Mouse (Mus musculus) heart, adult 18-20 months (tissue): ENCODE data around the gene Gorasp2. TPM values are rescaled to one million over a fixed set of nuclear protein-coding genes. Genes with fewer than 3 reads are reported as not detected.

Experiments
- DNase-seq, 2 experiments: peaks; one replicate each; pipeline ENCODE4 v3.0.0; 2021 to 2022; ENCODE audit warnings: mixed read lengths in 1 of 2
- total RNA-seq, 2 experiments: library from RNA; stranded (reverse); gene quantifications; 2 replicates each; pipeline ENCODE4 v1.2.3; 2021

Gene Gorasp2
- total RNA-seq, 2 experiments from 2014 or later = 58.0 to 61.3 TPM

DNA sequence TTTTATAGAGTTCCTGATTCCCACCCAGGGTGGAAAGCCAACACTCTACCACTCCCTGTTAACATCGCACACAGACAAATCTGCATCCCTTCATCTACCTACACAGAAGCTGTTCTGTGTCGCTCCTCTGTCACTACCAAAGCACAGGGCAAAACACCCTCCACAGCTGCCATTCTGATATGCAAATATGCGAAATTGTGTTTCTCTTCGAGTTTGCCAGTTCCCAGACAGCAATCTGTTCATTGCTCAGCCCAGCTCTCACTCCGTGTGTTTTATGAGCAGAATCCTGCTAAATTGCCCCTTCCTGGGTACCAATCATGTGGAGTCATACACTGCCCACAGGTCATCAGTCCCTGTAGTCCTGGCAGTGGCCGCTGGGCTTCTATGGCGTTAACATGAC lies 4.3 kb upstream of the Gorasp2 start:
- no peak for DNase-seq

DNA sequence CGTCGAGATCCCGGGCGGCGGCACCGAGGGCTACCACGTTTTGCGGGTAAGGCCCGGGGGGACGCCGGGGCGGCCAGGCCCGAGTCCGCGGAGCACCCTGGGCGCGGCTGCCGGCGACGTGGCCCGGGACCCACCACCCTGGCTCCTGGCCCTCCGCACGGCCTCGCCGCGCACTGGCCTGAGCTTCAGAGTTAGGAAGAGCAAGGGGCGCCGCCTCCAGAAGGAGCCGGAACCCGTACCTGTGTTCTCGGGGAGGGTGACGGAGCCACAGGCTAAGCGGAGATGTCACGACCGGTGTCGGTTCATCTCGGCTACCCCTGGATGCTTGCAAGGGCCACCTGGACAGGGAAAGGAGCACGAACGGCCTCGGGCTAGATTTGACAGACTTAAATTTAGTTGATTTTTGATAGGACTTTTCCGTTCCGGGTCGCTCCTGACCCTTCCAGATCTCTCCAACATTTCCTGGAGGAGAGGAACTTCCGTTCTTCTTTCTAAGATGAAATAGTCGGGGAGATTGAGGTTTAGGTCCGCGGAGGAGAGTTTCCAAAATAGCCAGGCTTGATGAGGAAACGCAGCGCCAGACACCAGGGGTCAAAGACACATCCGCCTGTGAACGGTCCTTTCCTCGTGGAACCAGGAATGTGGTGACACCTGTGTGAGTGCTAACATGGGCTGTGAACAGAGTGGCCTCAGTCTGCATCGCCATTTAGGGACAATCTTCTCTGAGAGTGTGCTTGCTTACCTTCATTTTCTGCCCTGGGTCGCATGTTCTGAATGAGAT lies 529 bp downstream of the Gorasp2 start, which contains the start of gene Gm26558:
TSS of gene Gm26558 (minus strand) at position 394 of the 781 bp plus-strand sequence.
- peak in 1 of 2 experiments; percentile 57 for DNase-seq

DNA sequence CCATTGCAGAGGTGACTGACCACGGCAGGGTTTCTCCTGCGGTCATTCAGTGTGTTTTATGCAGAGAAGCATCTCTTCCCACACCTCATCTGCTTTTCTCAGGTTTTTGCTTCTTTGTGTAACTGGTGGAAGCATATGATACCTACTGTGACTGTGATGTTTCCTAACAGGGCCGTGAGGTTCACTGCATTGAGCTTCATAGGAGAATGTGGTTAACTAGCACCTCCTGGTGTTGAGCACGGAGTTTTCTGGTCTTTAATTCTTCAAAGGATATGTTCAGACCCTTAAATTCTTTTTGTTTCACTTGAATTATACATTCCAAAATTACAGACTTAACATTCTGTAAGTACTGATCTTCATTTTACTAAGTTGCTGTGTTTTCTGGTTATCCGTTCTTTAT lies 2.4 kb downstream of the Gorasp2 start:
- DNase-seq = no peak

DNA sequence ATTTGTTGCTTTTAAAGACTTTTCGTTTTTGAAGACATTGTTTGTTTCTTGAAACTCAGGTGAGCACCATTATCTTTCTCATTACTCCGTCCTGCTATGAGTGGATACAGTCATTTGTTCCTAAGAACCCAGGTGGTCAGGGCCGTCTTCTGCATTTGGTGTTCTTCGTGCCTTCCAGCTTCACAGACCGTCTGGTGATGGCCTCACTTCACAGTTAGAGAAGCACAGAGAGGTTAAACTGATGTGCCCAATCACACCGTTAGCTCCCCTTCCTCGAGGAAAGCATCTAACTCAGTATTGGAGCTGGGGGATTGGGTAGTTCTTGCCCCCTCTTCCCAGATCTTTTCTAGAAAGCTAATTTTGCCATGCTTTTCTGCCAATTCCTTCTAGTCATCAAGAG lies 5.6 kb downstream of the Gorasp2 start:
- DNase-seq = no peak

DNA sequence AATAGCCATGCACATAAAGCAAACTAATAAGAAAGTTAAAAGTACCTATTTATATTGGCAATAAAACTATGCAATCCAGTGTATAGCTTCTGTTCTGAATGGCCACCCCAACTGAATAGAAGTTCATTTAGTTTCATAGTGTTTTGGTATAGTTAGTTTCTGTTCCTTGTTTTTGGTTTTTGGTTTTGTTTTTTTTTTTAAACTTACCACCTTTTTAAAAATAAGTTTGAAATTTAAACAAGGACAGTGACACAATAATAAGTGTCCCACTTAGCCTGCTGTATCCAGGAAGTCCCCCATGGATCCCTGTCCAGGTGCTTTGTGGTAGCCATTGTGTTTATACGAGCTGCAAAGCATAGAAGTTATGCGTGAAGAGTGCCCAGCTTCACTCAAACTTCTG lies 7.9 kb downstream of the Gorasp2 start:
- DNase-seq = no peak

DNA sequence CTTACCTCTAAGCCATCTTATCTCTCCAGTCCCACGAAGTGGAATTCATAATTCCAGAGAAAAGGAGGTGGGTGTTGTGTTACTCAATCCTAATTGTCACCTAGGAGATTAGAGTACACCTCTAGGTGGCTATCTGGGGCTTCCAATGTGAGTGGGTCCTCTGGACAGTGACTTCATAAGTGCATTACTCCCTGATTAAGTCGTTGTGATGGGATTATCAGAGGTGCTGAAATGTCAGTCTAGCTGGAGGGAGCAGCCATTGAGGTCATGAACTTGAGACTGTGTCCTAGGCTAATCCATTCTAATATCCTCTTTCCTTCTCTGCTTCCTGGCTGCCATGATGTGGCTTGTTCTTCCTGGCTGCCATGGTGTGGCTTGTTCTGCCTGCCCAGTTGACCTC lies 8.5 kb downstream of the Gorasp2 start:
- no peak for DNase-seq

DNA sequence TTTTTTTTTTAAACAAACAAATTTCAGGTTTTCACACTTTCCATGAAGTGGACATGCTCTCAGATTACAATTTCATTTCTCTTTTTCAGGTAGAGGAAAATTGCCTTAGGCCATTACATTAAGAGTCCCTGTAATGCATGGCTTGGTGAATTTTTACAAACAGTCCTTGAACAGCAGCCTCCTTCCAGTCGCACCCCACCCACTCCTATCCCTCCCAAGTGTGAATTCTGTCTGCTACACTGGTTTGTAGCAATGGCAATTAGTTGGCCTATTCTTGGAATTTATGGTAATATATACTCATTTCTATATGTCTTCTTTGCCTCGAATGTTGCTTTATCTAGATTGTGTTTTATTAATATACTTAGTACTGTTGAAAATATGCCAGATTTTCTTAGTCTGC lies 11.1 kb downstream of the Gorasp2 start:
- no peak for DNase-seq

DNA sequence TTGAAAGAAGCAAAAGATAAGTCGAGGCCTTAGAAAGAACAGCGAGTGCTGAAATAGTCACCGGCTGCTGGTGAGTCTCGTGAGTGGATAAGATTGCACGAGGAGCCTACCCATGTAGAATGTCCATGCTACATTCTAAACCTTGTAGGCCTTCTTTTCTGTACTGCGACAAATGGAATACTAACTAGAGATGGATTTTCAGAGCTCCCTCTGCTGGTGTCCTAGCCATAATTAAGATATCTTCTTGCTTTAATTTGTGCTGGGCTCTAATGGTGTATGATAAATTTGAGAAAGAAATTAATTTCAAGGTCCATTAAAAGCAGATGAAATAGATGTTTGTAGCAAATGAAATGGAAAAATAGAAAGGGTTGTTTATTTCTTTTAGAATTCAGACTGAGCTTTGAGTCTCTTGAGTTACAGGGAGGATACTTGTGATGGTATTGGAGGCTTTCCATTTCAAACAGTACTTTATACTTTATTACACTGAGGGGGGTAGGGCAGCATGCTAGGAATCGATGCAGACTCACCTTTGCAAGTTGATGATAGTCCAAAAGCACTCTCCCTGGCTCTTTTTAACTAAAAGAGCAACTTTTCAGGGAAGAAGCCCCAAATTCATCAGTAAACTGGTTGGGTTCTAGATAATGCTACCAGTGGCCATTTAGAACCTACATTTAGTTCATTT lies 12.2 kb downstream of the Gorasp2 start:
- peak in 1 of 2 experiments; percentile 26 for DNase-seq

DNA sequence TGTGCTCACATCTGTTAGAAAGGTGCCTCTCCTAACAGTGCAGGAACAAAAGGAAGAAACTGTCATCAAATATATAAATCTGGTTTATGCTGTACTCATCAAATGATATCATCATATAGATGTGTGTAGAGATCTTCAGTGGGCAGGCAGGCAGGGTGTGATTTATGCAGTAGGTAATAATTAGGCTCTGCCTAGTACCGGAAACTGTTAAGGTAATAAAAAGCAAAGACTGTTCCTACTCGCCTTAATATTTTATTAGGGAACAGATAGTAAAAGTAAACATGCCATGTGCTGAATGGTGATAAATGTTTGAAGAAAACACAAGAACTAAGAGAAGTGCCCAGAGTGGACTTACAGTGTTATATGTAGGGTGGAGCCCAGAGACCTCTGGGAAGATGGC lies 20.9 kb downstream of the Gorasp2 start:
- DNase-seq = no peak

DNA sequence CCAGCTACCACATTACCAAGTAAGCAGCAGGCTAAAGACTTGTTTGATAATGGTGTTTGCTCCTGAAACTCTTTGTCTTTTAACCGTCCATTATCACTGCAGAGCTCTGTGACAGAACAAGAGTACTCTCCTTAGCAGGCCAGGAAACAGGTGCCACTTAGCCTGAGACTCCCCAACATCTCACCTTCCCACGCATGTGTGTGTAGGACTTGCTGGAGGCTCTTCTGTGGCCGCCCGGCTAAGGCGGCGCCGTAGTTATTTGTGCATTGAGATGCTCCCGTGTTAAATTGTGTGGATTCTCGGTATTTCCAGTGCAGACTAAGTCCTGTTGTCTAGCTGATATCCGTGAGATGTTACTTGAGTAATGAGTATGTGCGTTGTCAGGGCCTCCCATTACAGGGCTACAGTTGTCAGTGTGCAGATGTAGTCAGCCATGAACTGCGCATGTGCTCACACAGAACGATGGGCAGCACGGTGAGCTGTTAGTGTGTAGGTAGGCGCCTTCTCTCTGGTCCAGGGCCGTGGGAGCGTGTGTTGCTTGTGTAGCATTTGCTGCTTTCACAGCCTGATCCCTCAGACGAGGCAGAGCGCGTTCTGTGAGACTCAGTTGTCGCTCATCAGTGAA lies 27.2 kb downstream of the Gorasp2 start:
- DNase-seq = no peak

DNA sequence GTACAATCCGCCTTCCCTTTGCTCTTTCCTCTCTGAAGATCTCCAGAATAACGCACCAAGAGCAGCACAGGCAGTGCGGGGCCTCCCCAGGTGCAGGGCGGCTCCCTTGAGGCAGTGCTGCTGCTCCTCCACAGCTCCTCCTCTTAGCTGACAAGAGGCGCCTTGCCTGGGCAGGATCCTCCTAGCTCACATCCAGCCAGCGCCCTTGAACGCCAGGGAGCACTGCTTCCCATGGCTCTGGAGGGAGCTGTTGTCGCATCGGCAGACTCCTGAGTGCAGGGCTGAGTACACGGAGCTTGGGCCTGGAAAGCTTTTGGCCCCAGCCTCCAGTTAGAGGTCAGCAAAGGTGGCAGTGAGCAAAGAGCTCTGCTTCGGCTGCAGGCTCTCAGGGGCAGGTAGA lies 28.8 kb downstream of the Gorasp2 start:
- no peak for DNase-seq

DNA sequence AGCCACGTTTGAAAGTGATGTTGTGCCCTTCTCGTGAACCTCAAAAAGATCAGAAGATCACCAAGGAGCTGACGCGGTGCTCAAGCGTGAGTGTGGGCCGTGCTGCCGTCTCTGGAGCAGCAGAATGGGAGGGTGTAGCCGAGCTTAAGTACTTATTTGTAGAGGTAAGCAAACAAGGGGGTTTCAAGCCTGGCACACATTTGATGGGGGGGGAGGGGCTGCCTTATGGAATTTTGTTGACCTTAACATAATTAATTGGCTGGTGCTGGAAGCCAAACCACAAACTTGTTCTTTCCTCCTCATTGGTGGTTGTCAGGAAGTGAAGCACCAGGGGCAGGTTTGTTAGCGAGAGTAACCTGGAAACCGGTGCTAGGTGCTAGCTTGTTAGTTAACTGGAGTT lies 34.3 kb downstream of the Gorasp2 start:
- no peak for DNase-seq

DNA sequence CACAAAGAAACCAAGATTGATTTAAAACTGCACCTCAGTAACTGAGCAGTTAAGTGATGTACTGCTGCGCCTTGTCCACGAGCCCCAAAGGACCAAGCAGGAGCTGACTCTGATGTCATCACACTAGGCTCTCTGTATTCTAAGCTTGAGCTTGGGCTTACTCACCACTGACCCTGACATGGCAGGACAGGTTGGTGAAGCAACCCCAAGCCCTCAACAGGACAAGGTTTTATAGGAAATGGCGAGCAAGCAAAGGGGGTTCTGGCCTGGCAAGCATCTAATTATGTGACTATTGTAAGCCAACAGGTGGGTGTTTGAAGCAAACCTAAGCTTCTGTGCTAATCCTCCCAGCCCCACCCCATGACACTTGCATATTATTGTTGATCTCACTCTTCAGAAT lies 39.5 kb downstream of the Gorasp2 start:
- no peak for DNase-seq

DNA sequence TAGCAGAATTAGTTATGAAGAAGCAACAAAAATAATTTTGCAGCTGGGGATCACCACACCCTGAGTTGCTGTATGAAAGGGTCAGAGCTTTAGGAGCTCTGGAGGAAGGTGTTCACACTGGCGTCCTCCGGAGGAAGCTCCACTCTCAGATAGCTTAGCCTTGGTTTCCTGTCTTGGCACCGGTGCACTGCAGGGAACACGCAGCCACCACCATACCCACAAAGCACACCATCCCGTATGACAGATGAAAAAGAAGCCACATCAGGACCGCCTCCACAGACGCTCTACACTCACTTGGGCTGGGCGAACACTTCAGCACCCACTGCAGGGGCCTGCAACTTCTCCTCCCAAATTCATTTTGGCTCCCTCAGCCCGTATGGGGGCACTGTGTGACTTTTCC lies 40.2 kb downstream of the Gorasp2 start:
- DNase-seq = no peak

DNA sequence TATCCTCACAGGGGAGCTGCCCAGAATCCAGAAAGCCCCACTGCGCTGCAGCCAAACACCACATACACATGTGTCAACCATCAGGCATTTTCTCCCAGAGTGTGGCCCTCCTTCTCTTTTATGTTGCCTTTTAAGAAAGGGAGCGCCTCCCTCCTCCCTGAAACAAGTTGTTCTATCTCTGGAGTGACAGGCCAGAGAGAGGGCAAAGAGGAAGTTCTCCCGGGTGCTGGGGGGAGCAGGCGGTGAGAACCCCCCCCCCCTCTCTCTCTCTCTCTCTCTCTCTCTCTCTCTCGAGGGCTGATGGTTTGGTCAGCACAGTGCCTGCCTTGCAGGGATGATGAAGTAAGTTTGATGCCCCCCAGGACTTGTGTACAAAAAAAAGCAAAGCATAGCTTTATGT lies 41.0 kb downstream of the Gorasp2 start:
- no peak for DNase-seq

DNA sequence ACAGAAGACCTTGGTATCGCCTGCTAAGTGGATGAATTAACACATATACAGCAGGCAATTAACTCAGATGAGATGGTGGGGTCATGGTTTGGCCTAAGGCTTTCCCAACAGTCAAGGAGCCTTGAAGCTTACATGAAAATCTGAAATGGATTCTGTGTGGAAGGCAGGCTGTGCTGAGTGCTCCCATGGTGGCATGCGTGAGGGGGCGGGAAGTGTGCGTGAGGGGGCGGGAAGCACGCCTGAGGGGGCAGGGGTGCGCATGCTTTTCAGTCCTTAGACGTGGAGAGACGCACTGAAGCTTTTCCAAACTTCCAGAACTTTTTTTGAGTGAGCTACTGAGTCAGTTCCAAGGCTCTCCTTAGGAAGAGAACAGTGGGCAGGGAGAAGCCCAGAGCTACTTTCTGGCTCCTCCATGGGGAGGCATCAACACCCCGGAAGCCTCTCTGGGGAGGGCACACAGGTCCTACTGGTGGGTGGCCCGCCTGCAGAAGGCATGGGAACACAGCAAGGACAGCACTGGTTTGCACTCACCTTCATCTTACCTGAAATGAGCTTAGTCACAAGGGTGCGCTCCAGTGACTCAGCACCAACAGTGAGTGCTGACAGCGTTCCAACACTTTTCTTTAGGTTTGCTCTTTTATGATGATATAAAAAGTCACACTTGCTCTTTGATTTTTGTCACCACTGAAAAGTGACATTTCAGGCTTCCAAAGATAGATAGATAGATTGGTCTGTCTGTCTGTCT lies 47.8 kb downstream of the Gorasp2 start:
- DNase-seq = no peak

DNA sequence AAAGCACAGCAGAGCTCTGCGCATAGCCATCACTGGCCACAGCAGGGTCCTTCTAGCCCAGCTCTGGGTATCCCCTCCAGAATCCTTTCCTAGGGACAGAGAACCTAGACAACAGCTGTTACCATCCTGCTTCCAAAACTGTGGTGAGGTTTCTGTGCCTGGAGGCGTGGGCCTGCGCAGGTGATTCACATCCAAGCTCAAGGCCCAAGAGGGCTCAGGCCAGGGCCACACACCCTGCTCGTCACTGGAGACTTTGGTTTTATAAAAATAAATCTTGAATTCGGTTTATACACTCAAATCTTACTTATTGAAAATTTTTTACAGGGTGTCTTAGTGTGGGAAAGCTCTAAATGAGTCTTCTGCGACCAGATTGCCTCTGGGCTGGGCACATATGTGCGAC lies 48.9 kb downstream of the Gorasp2 start:
- no peak for DNase-seq

DNA sequence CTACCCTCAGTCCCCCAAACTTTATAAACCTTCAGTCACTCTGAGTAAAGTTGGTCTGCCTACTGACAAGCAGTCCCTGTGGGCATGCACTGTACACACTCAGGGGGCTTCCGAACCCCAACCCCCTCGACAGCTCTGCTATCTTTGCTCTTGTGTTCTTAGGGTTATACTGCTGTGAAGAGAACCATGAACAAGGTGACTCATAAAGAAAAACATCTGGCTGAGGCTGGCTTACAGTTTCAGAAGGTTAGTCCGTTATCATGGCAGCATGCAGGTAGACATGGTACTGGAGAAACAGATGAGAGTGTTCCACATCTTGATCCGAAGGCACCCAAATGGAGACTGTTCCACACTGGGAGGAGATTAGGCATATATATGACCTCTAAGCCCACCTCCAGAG lies 49.5 kb downstream of the Gorasp2 start:
- no peak for DNase-seq

DNA sequence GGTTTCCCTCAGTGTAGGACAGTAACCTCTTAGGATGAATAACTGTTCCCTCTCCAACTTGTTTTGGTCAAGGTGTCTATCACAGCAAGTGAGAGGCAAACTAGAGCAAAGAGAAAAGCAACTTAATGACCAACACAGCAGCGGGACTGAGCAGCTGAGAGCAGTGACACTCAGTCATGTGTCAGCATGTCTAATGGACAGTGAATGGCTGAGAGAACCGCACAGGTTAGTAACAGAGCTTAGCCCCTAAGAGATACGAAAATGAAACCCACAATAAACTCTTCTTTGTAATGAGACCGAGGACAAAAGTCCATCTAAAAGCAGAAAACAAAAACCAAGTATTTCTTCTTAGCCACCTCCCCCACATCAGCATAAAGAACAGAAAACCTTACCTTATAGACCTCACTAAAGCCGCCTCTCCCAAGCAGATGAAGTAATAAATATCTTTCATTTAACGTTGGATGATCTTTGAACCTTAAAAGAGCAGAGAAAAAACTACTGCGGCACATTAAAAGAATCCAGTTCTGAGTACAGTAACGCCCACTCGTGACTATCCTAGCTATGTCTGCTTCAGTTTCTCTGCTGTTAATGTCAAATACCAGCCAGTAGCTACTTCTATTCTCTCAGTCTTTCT lies 62.4 kb downstream of the Gorasp2 start:
- no peak for DNase-seq

DNA sequence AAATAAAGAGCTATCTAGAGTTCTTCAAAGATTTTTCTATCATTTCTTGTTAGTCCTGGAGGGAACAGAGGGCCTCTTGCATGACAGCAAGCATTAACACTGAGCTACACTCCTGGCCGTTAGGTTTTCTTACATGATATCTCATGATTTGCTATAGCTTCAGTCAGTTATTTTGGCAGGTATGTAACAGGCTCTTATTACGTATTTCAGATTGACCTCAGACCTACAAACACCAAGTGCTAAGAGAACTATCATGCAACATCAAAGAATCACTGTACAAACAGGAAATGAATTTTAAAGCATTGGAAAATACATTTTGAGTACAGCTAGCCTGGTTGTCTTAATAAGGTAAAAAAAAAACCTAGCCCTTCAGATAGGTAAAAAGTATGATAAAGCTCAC lies 65.7 kb downstream of the Gorasp2 start:
- DNase-seq = no peak

DNA sequence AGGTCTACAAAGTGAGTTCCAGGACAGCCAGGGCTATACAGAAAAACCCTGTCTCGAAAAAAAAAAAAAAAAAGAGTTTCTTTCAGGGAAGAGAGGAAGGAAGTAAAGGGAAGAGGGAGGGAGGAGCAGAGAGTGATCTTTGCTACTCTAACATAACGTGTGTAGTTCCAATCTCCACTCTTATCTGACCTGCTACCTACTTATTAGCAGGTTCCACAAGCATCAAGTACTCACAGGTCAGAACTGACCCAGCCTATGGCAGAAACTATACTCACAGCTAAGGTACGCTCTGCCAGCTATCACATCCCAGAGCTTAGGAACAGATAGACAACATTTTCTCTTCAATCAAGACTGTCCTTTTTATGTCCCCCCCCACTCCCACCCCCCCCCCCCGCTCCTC lies 74.2 kb downstream of the Gorasp2 start:
- DNase-seq = no peak

DNA sequence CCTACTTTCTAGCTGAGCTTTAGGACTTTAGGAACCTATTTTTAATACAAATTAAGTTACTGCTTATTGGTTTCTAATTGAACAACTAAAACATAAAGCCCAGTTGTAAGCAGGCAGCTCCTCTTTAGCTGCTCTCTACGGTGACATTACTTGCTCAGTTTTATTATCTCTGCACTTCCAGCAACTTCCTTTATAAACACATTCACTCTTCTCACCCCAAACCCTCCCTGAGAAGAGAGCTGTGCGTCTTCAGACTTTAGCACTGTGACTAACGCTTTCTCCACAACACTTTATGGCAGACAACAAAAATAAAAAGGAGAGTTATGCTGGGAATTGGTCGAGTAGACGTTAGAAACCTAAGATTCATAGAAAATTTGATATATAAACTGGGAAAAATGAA lies 74.6 kb downstream of the Gorasp2 start:
- DNase-seq = no peak
